Mouse (Mus musculus) liver, embryonic 14.5 days (tissue): ENCODE results near the gene Mif. TPM values are rescaled to one million over a fixed set of nuclear protein-coding genes. Genes with fewer than 3 reads are reported as not detected.

Experiments
- ATAC-seq: fragments of 200-750 bp; cut with Nextera tagmentation; 2 replicates; pipeline ENCODE4 v1.8.0; 2017; ENCODE audit warnings: moderate number of reproducible peaks, mild to moderate bottlenecking, moderate library complexity; ENCODE audit not compliant: insufficient read depth
- DNase-seq, 3 experiments: peaks; one replicate each; pipeline ENCODE4 v3.0.0-alpha.2; 2012 to 2013; ENCODE audit warnings: low read depth in 3 of 3, low spot score in 3 of 3
- H3K27ac ChIP-seq: fragments of 300-500 bp; sonication (generic); 2 replicates; pipeline ENCODE4 v1.5.1; 2014; ENCODE audit warnings: moderate library complexity, mild to moderate bottlenecking, control low read depth, inconsistent platforms
- H3K27me3 ChIP-seq: fragments of 300-500 bp; sonication (generic); 2 replicates; pipeline ENCODE4 v1.6.1; 2014; ENCODE audit warnings: mild to moderate bottlenecking, low read length, moderate library complexity; ENCODE audit not compliant: control insufficient read depth, insufficient read depth
- H3K36me3 ChIP-seq: fragments of 300-500 bp; sonication (generic); replicated peaks from 2 replicates; pipeline ENCODE4 v1.6.1; 2014; ENCODE audit warnings: low read depth; ENCODE audit not compliant: control insufficient read depth, insufficient read depth
- H3K4me1 ChIP-seq, 2 experiments: fragments of 200-500 bp in 1 of 2; fragments of 300-500 bp in 1 of 2; sonication (generic) in 1 of 2; replicated peaks; 2 replicates each; pipeline ENCODE4 v1.6.1; 2012 to 2014; ENCODE audit warnings: antibody characterized with exemption in 1 of 2, inconsistent platforms in 1 of 2, low read length in 1 of 2; ENCODE audit not compliant: control insufficient read depth in 2 of 2, insufficient read depth in 2 of 2
- H3K4me2 ChIP-seq: fragments of 300-500 bp; sonication (generic); 2 replicates; pipeline ENCODE4 v1.6.1; 2014; ENCODE audit warnings: low read depth, mild to moderate bottlenecking, control low read depth, moderate library complexity
- H3K4me3 ChIP-seq, 2 experiments: fragments of 200-500 bp in 1 of 2; fragments of 300-500 bp in 1 of 2; sonication (generic) in 1 of 2; 2 replicates each; pipeline ENCODE4 v1.5.1; 2012 to 2014; ENCODE audit warnings: low read depth in 2 of 2, low read length in 2 of 2, mild to moderate bottlenecking in 2 of 2, control low read depth in 1 of 2, inconsistent platforms in 1 of 2, moderate library complexity in 1 of 2; ENCODE audit not compliant: insufficient read depth in 1 of 2
- H3K9ac ChIP-seq: fragments of 300-500 bp; sonication (generic); replicated peaks from 2 replicates; pipeline ENCODE4 v1.6.1; 2014; ENCODE audit warnings: mild to moderate bottlenecking, control low read depth, moderate library complexity
- H3K9me3 ChIP-seq: fragments of 300-500 bp; sonication (generic); 2 replicates; pipeline ENCODE4 v1.6.1; 2016; ENCODE audit warnings: low read length, mixed read lengths; ENCODE audit not compliant: control insufficient read depth
- CTCF ChIP-seq: IDR thresholded peaks from 2 replicates; pipeline ENCODE4 v1.5.1; 2016; ENCODE audit warnings: antibody characterized with exemption, low read depth, control low read depth
- EP300 ChIP-seq: IDR thresholded peaks from 2 replicates; pipeline ENCODE4 v1.6.1; 2016; ENCODE audit warnings: antibody characterized with exemption, low read depth
- WGBS: fragments of 180-500 bp; shearing (Covaris S2); extraction: QIAGEN DNeasy Blood & Tissue Kit; methylation state at CpG from one replicate; pipeline ENCODE4 v1.1.7; 2014; ENCODE audit not compliant: insufficient replicate concordance; 5-methylcytosine and 5-hydroxymethylcytosine counted together
- polyA plus RNA-seq, 2 experiments: library from polyadenylated mRNA; depleted of rRNA in 1 of 2; stranded (reverse) in 1 of 2; unstranded in 1 of 2; fragments of >200 nt; fragmentation: Nextera tagmentation in 1 of 2; extraction: Ambion mirVana in 1 of 2; gene quantifications; 2 replicates each; pipeline versions ENCODE4 v1.2.1 to v1.2.3; 2012 to 2014

Mif gene
- polyA plus RNA-seq, 2 experiments: 755 to 879 TPM

- H3K9me3 ChIP-seq: no peaks in the 10 kb centered on the region
- H3K27ac ChIP-seq: no peak overlapping the region
- H3K36me3 ChIP-seq: no peaks in the 10 kb centered on the region
- no peaks in the 10 kb centered on the region for H3K27me3 ChIP-seq
- WGBS: 64% methylated on average over 10 of the region's 10 CpGs
- no peak for ATAC-seq
- no peak for TF ChIP-seq EP300
- TF ChIP-seq CTCF: no peak
- no peak overlapping the region for H3K4me3 ChIP-seq
- H3K4me1 ChIP-seq: peaks cover 35 to 37% of the 10 kb centered on the region in 2 experiments
- H3K4me2 ChIP-seq: no peak overlapping the region
- H3K9ac ChIP-seq: no peak overlapping the region
- DNase-seq: no peak
These were observed 20.9 kb downstream of the Mif start for GRCm38 (mm10) chr10:75839092-75839491.

GRCm38 (mm10) chr10:75837248-75837759, 22.7 kb downstream of the Mif start, which contains the start of gene Gstt2:
Gstt2 (minus strand) TSS chr10:75837424.
- Histone ChIP-seq H3K9ac (peak within 1 kb of the TSS; percentile 75), H3K27ac (peak within 1 kb of the TSS; percentile 76), H3K27me3 (no peaks in the 10 kb centered on the region), H3K36me3 (no peaks in the 10 kb centered on the region), H3K9me3 (no peaks in the 10 kb centered on the region), H3K4me1 (peaks cover 35 to 41% of the 10 kb centered on the region in 2 experiments), H3K4me2 (peak within 1 kb of the TSS; percentile 86), H3K4me3 (peak within 1 kb of the TSS; percentile 71 to 87)
- DNase-seq (peak; percentile 91 to 92 (median 92)), ATAC-seq (peak; percentile 84)
- under 1% methylated on average over 21 of the region's 21 CpGs for WGBS
- TF ChIP-seq CTCF (peak; percentile 75), EP300 (no peak)

- TF ChIP-seq CTCF (peak; percentile 18; the same call in 1 of the 2 replicates), EP300 (no peak)
- Histone ChIP-seq H3K9ac (peak overlapping the region; percentile 75), H3K27me3 (no peaks in the 10 kb centered on the region), H3K4me2 (peak overlapping the region; percentile 86), H3K9me3 (no peaks in the 10 kb centered on the region), H3K27ac (peak overlapping the region; percentile 76), H3K4me1 (peaks cover 35 to 41% of the 10 kb centered on the region in 2 experiments), H3K4me3 (peak overlapping the region in 1 of 2 experiments; percentile 71; a peak in 2 of 4 replicates), H3K36me3 (no peaks in the 10 kb centered on the region)
- DNase-seq: no peak
- no peak for ATAC-seq
- WGBS: 17% methylated on average over 8 of the region's 10 CpGs
These were observed 24.1 kb downstream of the Mif start for GRCm38 (mm10) chr10:75835761-75836531.

- H3K27me3 ChIP-seq: no peaks in the 10 kb centered on the region
- H3K9me3 ChIP-seq: no peaks in the 10 kb centered on the region
- peak overlapping the region; percentile 59 to 62 for H3K4me3 ChIP-seq
- peak overlapping the region; percentile 66 for H3K9ac ChIP-seq
- ATAC-seq (peak; percentile 62), DNase-seq (peak; percentile 51 to 62 (median 52))
- WGBS: 0% methylated on average over 10 of the region's 10 CpGs
- peak overlapping the region; percentile 86 for H3K4me2 ChIP-seq
- H3K27ac ChIP-seq: peak overlapping the region; percentile 76
- H3K36me3 ChIP-seq: no peaks in the 10 kb centered on the region
- peaks cover 35 to 41% of the 10 kb centered on the region in 2 experiments for H3K4me1 ChIP-seq
- TF ChIP-seq EP300 (no peak), CTCF (no peak)
These were observed 24.7 kb downstream of the Mif start for GRCm38 (mm10) chr10:75835307-75835706.

GRCm38 (mm10) chr10:75834721-75835120, 25.3 kb downstream of the Mif start:
- no peaks in the 10 kb centered on the region for H3K27me3 ChIP-seq
- no peak for TF ChIP-seq CTCF
- TF ChIP-seq EP300: no peak
- H3K27ac ChIP-seq: peak overlapping the region; percentile 59
- DNase-seq: no peak
- peak overlapping the region; percentile 60 to 62 for H3K4me3 ChIP-seq
- no peaks in the 10 kb centered on the region for H3K36me3 ChIP-seq
- peaks cover 35 to 41% of the 10 kb centered on the region in 2 experiments for H3K4me1 ChIP-seq
- H3K9me3 ChIP-seq: no peaks in the 10 kb centered on the region
- peak overlapping the region; percentile 66 for H3K9ac ChIP-seq
- no peak for ATAC-seq
- peak overlapping the region; percentile 86 for H3K4me2 ChIP-seq
- 5% methylated on average over 9 of the region's 9 CpGs for WGBS
